In genomic region chr6:52517272-52517671, GRCm38 (mm10) we compare ENCODE assay signal across 32 mouse cellular contexts.
"Had no signal": no experiment of that assay in that cellular context is flagged by ENCODE, and none has a peak within 500 bp of the region (broad histone marks: within the 10 kb centered on the region; RNA-seq: fewer than 3 reads in every experiment).

No protein-coding gene starts in this region.

- H3K4me1 ChIP-seq: limb, embryonic 15.5 days; liver, embryonic 12.5 days; liver, embryonic 13.5 days; liver, embryonic 15.5 days; midbrain, embryonic 13.5 days had no signal

- H3K27ac ChIP-seq: left cerebral cortex, adult 2 months; limb, embryonic 10.5 days; limb, embryonic 13.5 days; limb, embryonic 15.5 days; liver, embryonic 12.5 days; liver, embryonic 13.5 days; liver, embryonic 14.5 days; liver, embryonic 15.5 days; macrophage; midbrain, embryonic 10.5 days; midbrain, embryonic 12.5 days; midbrain, embryonic 13.5 days; midbrain, embryonic 15.5 days had no signal

- H3K9me3 ChIP-seq: limb, embryonic 10.5 days; limb, embryonic 12.5 days; limb, embryonic 13.5 days; limb, embryonic 15.5 days; liver, embryonic 12.5 days; liver, embryonic 13.5 days; liver, embryonic 15.5 days; lung, embryonic 15.5 days; megakaryocyte, embryonic 14.5 days; midbrain, embryonic 10.5 days; midbrain, embryonic 12.5 days; midbrain, embryonic 13.5 days; midbrain, embryonic 15.5 days had no signal

- H3K9ac ChIP-seq: limb, embryonic 12.5 days; limb, embryonic 13.5 days; limb, embryonic 15.5 days; liver, embryonic 12.5 days; liver, embryonic 13.5 days; liver, embryonic 14.5 days; liver, embryonic 15.5 days; liver, postnatal 0 days; lung, embryonic 14.5 days; lung, embryonic 15.5 days; midbrain, embryonic 12.5 days; midbrain, embryonic 13.5 days; midbrain, embryonic 15.5 days had no signal

- H3K27me3 ChIP-seq: liver, embryonic 12.5 days; liver, embryonic 13.5 days; liver, embryonic 15.5 days; lung, embryonic 15.5 days; midbrain, embryonic 12.5 days; midbrain, embryonic 13.5 days; midbrain, embryonic 15.5 days had no signal

- ATAC-seq: liver, embryonic 12.5 days; liver, postnatal 0 days; lung, postnatal 0 days; midbrain, embryonic 13.5 days; midbrain, embryonic 15.5 days; midbrain, embryonic 16.5 days had no signal

- H3K36me3 ChIP-seq: limb, embryonic 10.5 days; limb, embryonic 12.5 days; limb, embryonic 13.5 days; limb, embryonic 15.5 days; liver, embryonic 12.5 days; liver, embryonic 13.5 days; liver, embryonic 15.5 days; lung, embryonic 15.5 days; midbrain, embryonic 10.5 days; midbrain, embryonic 12.5 days; midbrain, embryonic 13.5 days; midbrain, embryonic 15.5 days had no signal

- H3K4me3 ChIP-seq: left cerebral cortex, adult 2 months; limb, embryonic 10.5 days; limb, embryonic 12.5 days; limb, embryonic 13.5 days; limb, embryonic 15.5 days; liver, embryonic 12.5 days; liver, embryonic 13.5 days; liver, embryonic 15.5 days; lung, embryonic 15.5 days; megakaryocyte, embryonic 14.5 days; midbrain, embryonic 10.5 days; midbrain, embryonic 12.5 days; midbrain, embryonic 13.5 days; midbrain, embryonic 15.5 days; myocyte had no signal

- DNase-seq: left cerebral cortex, postnatal 4 days; liver; liver, embryonic 13.5 days; liver, postnatal 0 days; lung, adult 18-20 months; lung, adult 2 months; lung, embryonic 14.5 days; lung, postnatal 10 days; lung, postnatal 14 days; lung, postnatal 36 days; lung, postnatal 4 days; midbrain, embryonic 14.5 days had no signal

- H3K4me2 ChIP-seq: limb, embryonic 12.5 days; limb, embryonic 13.5 days; limb, embryonic 15.5 days; liver, embryonic 11.5 days; liver, embryonic 12.5 days; liver, embryonic 13.5 days; liver, embryonic 15.5 days; lung, embryonic 14.5 days; lung, embryonic 15.5 days; midbrain, embryonic 11.5 days; midbrain, embryonic 12.5 days; midbrain, embryonic 13.5 days; midbrain, embryonic 15.5 days had no signal
